Mouse (Mus musculus) hindbrain, embryonic 16.5 days (tissue): ENCODE data around the gene Slc30a4. TPM values are rescaled to one million over a fixed set of nuclear protein-coding genes. Genes with fewer than 3 reads are reported as not detected.

Experiments used
- ATAC-seq: fragments of 200-750 bp; cut with Nextera tagmentation; 2 replicates; pipeline ENCODE4 v1.8.0; 2017; ENCODE audit warnings: moderate TSS enrichment, moderate library complexity
- H3K27ac ChIP-seq: fragments of 300-500 bp; sonication (generic); 2 replicates; pipeline ENCODE4 v1.5.1; 2014; ENCODE audit warnings: low read depth, mild to moderate bottlenecking, control low read depth, low read length, moderate library complexity
- H3K27me3 ChIP-seq: fragments of 300-500 bp; sonication (generic); replicated peaks from 2 replicates; pipeline ENCODE4 v1.6.1; 2014; ENCODE audit warnings: low read length; ENCODE audit not compliant: control insufficient read depth, insufficient read depth
- H3K36me3 ChIP-seq: fragments of 300-500 bp; sonication (generic); 2 replicates; pipeline ENCODE4 v1.6.1; 2014; ENCODE audit warnings: mild to moderate bottlenecking, low read length, moderate library complexity, mixed read lengths; ENCODE audit not compliant: control insufficient read depth, insufficient read depth
- H3K4me1 ChIP-seq: fragments of 300-500 bp; sonication (generic); 2 replicates; pipeline ENCODE4 v1.6.1; 2014; ENCODE audit warnings: low read depth, low read length; ENCODE audit not compliant: control insufficient read depth, insufficient read depth
- H3K4me2 ChIP-seq: fragments of 300-500 bp; sonication (generic); 2 replicates; pipeline ENCODE4 v1.6.1; 2014; ENCODE audit warnings: mild to moderate bottlenecking, low read length, control low read depth, moderate library complexity
- H3K4me3 ChIP-seq: fragments of 300-500 bp; sonication (generic); 2 replicates; pipeline ENCODE4 v1.5.1; 2014; ENCODE audit warnings: mild to moderate bottlenecking, low read length, control low read depth, moderate library complexity
- H3K9ac ChIP-seq: fragments of 300-500 bp; sonication (generic); 2 replicates; pipeline ENCODE4 v1.6.1; 2014; ENCODE audit warnings: low read depth, mild to moderate bottlenecking, control low read depth, low read length, moderate library complexity
- H3K9me3 ChIP-seq: fragments of 300-500 bp; sonication (generic); 2 replicates; pipeline ENCODE4 v1.6.1; 2014; ENCODE audit warnings: mild to moderate bottlenecking, low read length, moderate library complexity; ENCODE audit not compliant: control insufficient read depth
- WGBS: fragments of 180-500 bp; shearing (Covaris S2); extraction: QIAGEN DNeasy Blood & Tissue Kit; methylation state at CpG from one replicate; pipeline ENCODE4 v1.1.7; 2014; 5-methylcytosine and 5-hydroxymethylcytosine counted together
- microRNA counts: library from miRNA; unstranded; fragments of <30 nt; microRNA quantifications from one replicate; lab custom pipeline; 2016
- microRNA-seq: library from miRNA; unstranded; fragments of <30 nt; microRNA quantifications from one replicate; pipeline ENCODE4, GENCODE M21; 2017
- polyA plus RNA-seq: library from polyadenylated mRNA; unstranded; fragments of >200 nt; fragmentation: Nextera tagmentation; extraction: Ambion mirVana; gene quantifications from 2 replicates; pipeline ENCODE4 v1.2.1, GENCODE M21; 2015

The Slc30a4 gene
- polyA plus RNA-seq, 1 experiment from 2014 or later, result 4.9 TPM

GRCm38 (mm10) chr2:122637526-122637997, 64.9 kb downstream of the Slc30a4 start:
- Histone ChIP-seq H3K9ac (peak overlapping the region; percentile 47), H3K36me3 (peaks cover 10% of the 10 kb centered on the region; the same call in 1 of the 2 replicates), H3K4me3 (peak overlapping the region; percentile 46), H3K9me3 (no peaks in the 10 kb centered on the region), H3K4me1 (peaks cover 5% of the 10 kb centered on the region), H3K4me2 (peak overlapping the region; percentile 77), H3K27me3 (0 out of 2 replicates have a peak, but pooled peaks cover 2% of the 10 kb centered on the region), H3K27ac (no peak overlapping the region)
- peak; percentile 84 for ATAC-seq
- 2% methylated on average over 36 of the region's 36 CpGs for WGBS

- 0 out of 2 replicates have a peak, but pooled peaks cover 2% of the 10 kb centered on the region for H3K27me3 ChIP-seq
- H3K4me1 ChIP-seq, result peaks cover 14% of the 10 kb centered on the region
- ATAC-seq, result no peak
- WGBS, result 54% methylated on average over 3 of the region's 3 CpGs
- H3K4me3 ChIP-seq, result peak within 1 kb of the TSS; percentile 46
- H3K9me3 ChIP-seq, result no peaks in the 10 kb centered on the region
- no peak within 1 kb of the TSS for H3K27ac ChIP-seq
- H3K9ac ChIP-seq, result peak within 1 kb of the TSS; percentile 47
- H3K36me3 ChIP-seq, result peaks cover 10% of the 10 kb centered on the region; the same call in 1 of the 2 replicates
- peak within 1 kb of the TSS; percentile 77 for H3K4me2 ChIP-seq
These were observed 65.8 kb downstream of the Slc30a4 start, which contains the start of gene AA467197 for GRCm38 (mm10) chr2:122636686-122637085. AA467197 (plus strand) TSS chr2:122636986.

MicroRNA genes within 50 kb of the gene (microRNA counts, 519-probe panel; counts per million panel counts)
- microRNA mmu-miR-147 (lab: Ali Mortazavi, UCI), result not detected

Small RNAs within 50 kb of the gene (microRNA-seq; reads per million reads assigned to microRNA genes)
- 8.3 reads per million, percentile 25 among the genes with 10 or more reads in this experiment for gene Mir147

Other genes starting within 250 kb of the Slc30a4 start
- gene Gm14085, start 217.7 kb downstream of the Slc30a4 start, polyA plus RNA-seq, result not detected in 2 replicates
- gene Gatm, start 91.4 kb downstream of the Slc30a4 start, polyA plus RNA-seq, result 59.9 and 61.8 TPM in 2 replicates
- gene AA467197, start 65.7 kb downstream of the Slc30a4 start, polyA plus RNA-seq, result 0.69 and 0.91 TPM in 2 replicates
- 97.6 and 106 TPM in 2 replicates for gene Bloc1s6, start 35.8 kb upstream of the Slc30a4 start, polyA plus RNA-seq
- gene Sqor, start 62.6 kb upstream of the Slc30a4 start, polyA plus RNA-seq, result 3.5 and 4.2 TPM in 2 replicates